Mouse (Mus musculus): ENCODE results near the gene Cmtr1.
A peak's percentile ranks its signal among the peaks of the same experiment; 100 is the strongest.
"Not testable (repeated sequence)": the region's sequence is repeated elsewhere in the genome, so short reads cannot be mapped to it uniquely, and the experiment has no call there.

Cmtr1 gene

GRCm38 (mm10) chr17:29660076-29660761, at the start of gene Cmtr1:
Cmtr1 (plus strand) TSS chr17:29660595.
- DNase-seq (ENCODE audit: inconsistent ontology term) = peak; percentile 98

GRCm38 (mm10) chr17:29613453-29613852, 46.9 kb upstream of the Cmtr1 start:
- DNase-seq (ENCODE audit: inconsistent ontology term) = not testable (repeated sequence)

- DNase-seq (ENCODE audit: inconsistent ontology term) = peak; percentile 97
These were observed 46.0 kb upstream of the Cmtr1 start, which contains the start of the genes Rnf8 and Gm28043 for GRCm38 (mm10) chr17:29614115-29615023. Rnf8 (plus strand) TSS chr17:29614790. Gm28043 (plus strand) TSS chr17:29614876.

- no peak for DNase-seq (ENCODE audit: inconsistent ontology term)
These were observed 45.3 kb upstream of the Cmtr1 start for GRCm38 (mm10) chr17:29615024-29615551.

GRCm38 (mm10) chr17:29615616-29616015, 44.8 kb upstream of the Cmtr1 start:
- peak; percentile 47 for DNase-seq (ENCODE audit: inconsistent ontology term)

GRCm38 (mm10) chr17:29619231-29619630, 41.2 kb upstream of the Cmtr1 start:
- no peak for DNase-seq (ENCODE audit: inconsistent ontology term)

- no peak for DNase-seq (ENCODE audit: inconsistent ontology term)
These were observed 36.9 kb upstream of the Cmtr1 start for GRCm38 (mm10) chr17:29623488-29623887.

- DNase-seq (ENCODE audit: inconsistent ontology term) = no peak
These were observed 33.1 kb upstream of the Cmtr1 start for GRCm38 (mm10) chr17:29627285-29627684.

- no peak for DNase-seq (ENCODE audit: inconsistent ontology term)
These were observed 31.4 kb upstream of the Cmtr1 start for GRCm38 (mm10) chr17:29628946-29629345.

GRCm38 (mm10) chr17:29629620-29630019, 30.8 kb upstream of the Cmtr1 start:
- DNase-seq (ENCODE audit: inconsistent ontology term) = no peak

- DNase-seq (ENCODE audit: inconsistent ontology term) = no peak
These were observed 28.1 kb upstream of the Cmtr1 start for GRCm38 (mm10) chr17:29632312-29632711.

GRCm38 (mm10) chr17:29635492-29635891, 24.9 kb upstream of the Cmtr1 start:
- DNase-seq (ENCODE audit: inconsistent ontology term) = no peak

- DNase-seq (ENCODE audit: inconsistent ontology term) = peak; percentile 11
These were observed 24.3 kb upstream of the Cmtr1 start for GRCm38 (mm10) chr17:29636118-29636517.

- no peak for DNase-seq (ENCODE audit: inconsistent ontology term)
These were observed 23.0 kb upstream of the Cmtr1 start for GRCm38 (mm10) chr17:29637377-29637776.

- no peak for DNase-seq (ENCODE audit: inconsistent ontology term)
These were observed 22.5 kb upstream of the Cmtr1 start for GRCm38 (mm10) chr17:29637895-29638294.

- DNase-seq (ENCODE audit: inconsistent ontology term) = no peak
These were observed 19.4 kb upstream of the Cmtr1 start for GRCm38 (mm10) chr17:29640971-29641370.

- no peak for DNase-seq (ENCODE audit: inconsistent ontology term)
These were observed 18.2 kb upstream of the Cmtr1 start for GRCm38 (mm10) chr17:29642219-29642618.

- DNase-seq (ENCODE audit: inconsistent ontology term) = no peak
These were observed 2.1 kb upstream of the Cmtr1 start for GRCm38 (mm10) chr17:29658249-29658648.

GRCm38 (mm10) chr17:29660762-29661391, 482 bp downstream of the Cmtr1 start:
- DNase-seq (ENCODE audit: inconsistent ontology term) = no peak

GRCm38 (mm10) chr17:29662145-29662544, 1.8 kb downstream of the Cmtr1 start:
- no peak for DNase-seq (ENCODE audit: inconsistent ontology term)

- no peak for DNase-seq (ENCODE audit: inconsistent ontology term)
These were observed 7.9 kb downstream of the Cmtr1 start for GRCm38 (mm10) chr17:29668051-29668986.
